Mouse (Mus musculus) cortical plate, adult 2 months (tissue): ENCODE data around the gene Unc13a.

Experiments
- CTCF ChIP-seq: fragments of 200-500 bp; IDR thresholded peaks from 2 replicates; pipeline ENCODE4 v1.5.1; 2011; ENCODE audit warnings: mild to moderate bottlenecking, control low read depth, low read length; ENCODE audit not compliant: insufficient read depth; ENCODE audit errors: extremely low read depth
- POLR2A ChIP-seq: fragments of 200-500 bp; IDR thresholded peaks from 2 replicates; pipeline ENCODE4 v1.6.1; 2011; ENCODE audit warnings: mild to moderate bottlenecking, low read length, control low read depth; ENCODE audit not compliant: insufficient read depth; ENCODE audit errors: extremely low read depth

GRCm38 (mm10) chr8:71678216-71678615 is 6.7 kb upstream of the Unc13a start:
- TF ChIP-seq POLR2A (no peak), CTCF (no peak)
